Mouse (Mus musculus): ENCODE data around the gene App. TPM values are rescaled to one million over a fixed set of nuclear protein-coding genes. Genes with fewer than 3 reads are reported as not detected.

App gene
- polyA plus RNA-seq, 1 experiment from 2014 or later, result 44.5 TPM

DNA sequence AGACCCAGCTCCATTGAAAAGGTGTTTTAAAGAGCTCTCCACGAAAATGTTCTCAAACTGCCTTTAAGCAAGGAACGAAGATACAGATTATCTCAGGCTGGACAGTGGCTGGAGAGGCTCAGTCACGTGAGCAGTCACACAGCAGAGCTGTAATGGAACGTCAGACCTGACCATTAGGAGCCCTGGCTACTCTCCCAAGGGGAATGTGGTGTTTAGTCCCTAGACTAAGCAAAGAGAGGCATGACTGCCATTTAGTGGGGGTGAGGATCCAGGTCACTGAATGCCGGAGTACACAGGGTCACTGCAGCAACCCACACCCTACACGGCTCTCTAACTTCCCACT is 199.4 kb downstream of the App start:
- H3K9me3 ChIP-seq (ENCODE audit: control insufficient read depth, low read length), result no peaks in the 10 kb centered on the region
- H3K9ac ChIP-seq (ENCODE audit: low read depth, low read length), result no peak overlapping the region
- H3K36me3 ChIP-seq (ENCODE audit: control insufficient read depth, insufficient read depth, low read length), result no peaks in the 10 kb centered on the region
- no peaks in the 10 kb centered on the region for H3K27me3 ChIP-seq (replicated peaks; ENCODE audit: control insufficient read depth, insufficient read depth, low read length)
- H3K4me3 ChIP-seq (ENCODE audit: low read depth, low read length), result no peak overlapping the region
- no peak overlapping the region for H3K4me2 ChIP-seq
- no peaks in the 10 kb centered on the region; the same call in 1 of the 2 replicates for H3K4me1 ChIP-seq (replicated peaks; ENCODE audit: control insufficient read depth, insufficient read depth, low read length)
- ATAC-seq (replicated peaks; ENCODE audit: low FRiP score), result no peak
- H3K27ac ChIP-seq (ENCODE audit: low read depth, low read length), result no peak overlapping the region
- WGBS, result 79% methylated on average over 6 of the region's 6 CpGs
- no peak for DNase-seq (ENCODE audit: low spot score)

GRCm38 (mm10) chr16:84973446-84974175 is 200.0 kb downstream of the App start:
- H3K4me2 ChIP-seq, result no peak overlapping the region
- ATAC-seq (replicated peaks; ENCODE audit: low FRiP score) (no peak), DNase-seq (ENCODE audit: low spot score) (no peak)
- WGBS, result 89% methylated on average over 15 of the region's 15 CpGs
- H3K4me3 ChIP-seq (ENCODE audit: low read depth, low read length), result no peak overlapping the region
- no peak overlapping the region for H3K9ac ChIP-seq (ENCODE audit: low read depth, low read length)
- no peaks in the 10 kb centered on the region for H3K9me3 ChIP-seq (ENCODE audit: control insufficient read depth, low read length)
- H3K27ac ChIP-seq (ENCODE audit: low read depth, low read length), result no peak overlapping the region
- no peaks in the 10 kb centered on the region for H3K36me3 ChIP-seq (ENCODE audit: control insufficient read depth, insufficient read depth, low read length)
- H3K27me3 ChIP-seq (replicated peaks; ENCODE audit: control insufficient read depth, insufficient read depth, low read length), result no peaks in the 10 kb centered on the region
- no peaks in the 10 kb centered on the region; the same call in 1 of the 2 replicates for H3K4me1 ChIP-seq (replicated peaks; ENCODE audit: control insufficient read depth, insufficient read depth, low read length)

- no peak overlapping the region for H3K4me3 ChIP-seq (ENCODE audit: low read depth, low read length)
- H3K9ac ChIP-seq (ENCODE audit: low read depth, low read length), result no peak overlapping the region
- no peak for DNase-seq (ENCODE audit: low spot score)
- no peaks in the 10 kb centered on the region for H3K9me3 ChIP-seq (ENCODE audit: control insufficient read depth, low read length)
- no peaks in the 10 kb centered on the region; the same call in 1 of the 2 replicates for H3K4me1 ChIP-seq (replicated peaks; ENCODE audit: control insufficient read depth, insufficient read depth, low read length)
- no peak overlapping the region for H3K4me2 ChIP-seq
- ATAC-seq (replicated peaks; ENCODE audit: low FRiP score), result no peak
- no peaks in the 10 kb centered on the region for H3K27me3 ChIP-seq (replicated peaks; ENCODE audit: control insufficient read depth, insufficient read depth, low read length)
- H3K27ac ChIP-seq (ENCODE audit: low read depth, low read length), result no peak overlapping the region
- 62% methylated on average over 16 of the region's 16 CpGs for WGBS
- H3K36me3 ChIP-seq (ENCODE audit: control insufficient read depth, insufficient read depth, low read length), result no peaks in the 10 kb centered on the region
Observed at GRCm38 (mm10) chr16:84971535-84972330, 201.8 kb downstream of the App start.

- H3K4me3 ChIP-seq (ENCODE audit: low read depth, low read length), result no peak overlapping the region
- H3K9me3 ChIP-seq (ENCODE audit: control insufficient read depth, low read length), result no peaks in the 10 kb centered on the region
- DNase-seq (ENCODE audit: low spot score), result no peak
- H3K27ac ChIP-seq (ENCODE audit: low read depth, low read length), result no peak overlapping the region
- H3K9ac ChIP-seq (ENCODE audit: low read depth, low read length), result no peak overlapping the region
- WGBS, result 86% methylated on average over 7 of the region's 7 CpGs
- no peaks in the 10 kb centered on the region; the same call in 1 of the 2 replicates for H3K4me1 ChIP-seq (replicated peaks; ENCODE audit: control insufficient read depth, insufficient read depth, low read length)
- no peak for ATAC-seq (replicated peaks; ENCODE audit: low FRiP score)
- no peaks in the 10 kb centered on the region for H3K27me3 ChIP-seq (replicated peaks; ENCODE audit: control insufficient read depth, insufficient read depth, low read length)
- no peak overlapping the region for H3K4me2 ChIP-seq
- no peaks in the 10 kb centered on the region for H3K36me3 ChIP-seq (ENCODE audit: control insufficient read depth, insufficient read depth, low read length)
Observed at GRCm38 (mm10) chr16:84969026-84969425, 204.5 kb downstream of the App start.

GRCm38 (mm10) chr16:84966983-84967382 is 206.6 kb downstream of the App start:
- H3K4me1 ChIP-seq (replicated peaks; ENCODE audit: control insufficient read depth, insufficient read depth, low read length), result no peaks in the 10 kb centered on the region; the same call in 1 of the 2 replicates
- no peak overlapping the region for H3K4me2 ChIP-seq
- H3K9me3 ChIP-seq (ENCODE audit: control insufficient read depth, low read length), result no peaks in the 10 kb centered on the region
- no peaks in the 10 kb centered on the region for H3K36me3 ChIP-seq (ENCODE audit: control insufficient read depth, insufficient read depth, low read length)
- ATAC-seq (replicated peaks; ENCODE audit: low FRiP score) (no peak), DNase-seq (ENCODE audit: low spot score) (no peak)
- no peaks in the 10 kb centered on the region for H3K27me3 ChIP-seq (replicated peaks; ENCODE audit: control insufficient read depth, insufficient read depth, low read length)
- WGBS, result 52% methylated on average over 4 of the region's 4 CpGs
- no peak overlapping the region for H3K9ac ChIP-seq (ENCODE audit: low read depth, low read length)
- H3K27ac ChIP-seq (ENCODE audit: low read depth, low read length), result no peak overlapping the region
- H3K4me3 ChIP-seq (ENCODE audit: low read depth, low read length), result no peak overlapping the region

- no peaks in the 10 kb centered on the region; the same call in 1 of the 2 replicates for H3K4me1 ChIP-seq (replicated peaks; ENCODE audit: control insufficient read depth, insufficient read depth, low read length)
- WGBS, result 86% methylated on average over 13 of the region's 13 CpGs
- H3K27ac ChIP-seq (ENCODE audit: low read depth, low read length), result no peak overlapping the region
- no peak overlapping the region for H3K4me3 ChIP-seq (ENCODE audit: low read depth, low read length)
- ATAC-seq (replicated peaks; ENCODE audit: low FRiP score) (no peak), DNase-seq (ENCODE audit: low spot score) (no peak)
- H3K36me3 ChIP-seq (ENCODE audit: control insufficient read depth, insufficient read depth, low read length), result no peaks in the 10 kb centered on the region
- no peak overlapping the region for H3K9ac ChIP-seq (ENCODE audit: low read depth, low read length)
- H3K27me3 ChIP-seq (replicated peaks; ENCODE audit: control insufficient read depth, insufficient read depth, low read length), result no peaks in the 10 kb centered on the region
- no peak overlapping the region for H3K4me2 ChIP-seq
- H3K9me3 ChIP-seq (ENCODE audit: control insufficient read depth, low read length), result no peaks in the 10 kb centered on the region
Observed at GRCm38 (mm10) chr16:84966096-84966495, 207.5 kb downstream of the App start.

DNA sequence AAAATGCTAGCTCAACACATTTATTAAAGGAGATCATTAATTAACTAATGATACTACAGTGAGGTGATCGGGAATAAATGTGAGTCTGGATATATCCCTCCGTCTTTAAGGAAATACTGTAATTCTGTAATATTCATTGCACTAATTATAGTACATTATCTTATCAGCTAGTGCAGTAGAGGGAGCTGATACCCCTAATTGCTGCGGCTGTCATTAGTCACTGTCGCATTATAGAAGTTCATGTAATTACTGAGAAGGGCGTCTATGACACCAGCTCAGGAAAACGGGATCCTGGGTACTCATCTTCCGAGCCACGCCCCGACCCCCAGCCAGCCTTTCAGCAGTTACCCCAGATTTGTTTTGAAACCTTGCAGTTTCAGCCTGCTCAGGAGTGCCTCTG is 209.6 kb downstream of the App start:
- H3K4me2 ChIP-seq, result no peak overlapping the region
- H3K4me3 ChIP-seq (ENCODE audit: low read depth, low read length), result no peak overlapping the region
- H3K9me3 ChIP-seq (ENCODE audit: control insufficient read depth, low read length), result no peaks in the 10 kb centered on the region
- H3K4me1 ChIP-seq (replicated peaks; ENCODE audit: control insufficient read depth, insufficient read depth, low read length), result no peaks in the 10 kb centered on the region
- no peak overlapping the region for H3K9ac ChIP-seq (ENCODE audit: low read depth, low read length)
- ATAC-seq (replicated peaks; ENCODE audit: low FRiP score) (no peak), DNase-seq (ENCODE audit: low spot score) (no peak)
- WGBS, result 82% methylated on average over 9 of the region's 9 CpGs
- H3K27me3 ChIP-seq (replicated peaks; ENCODE audit: control insufficient read depth, insufficient read depth, low read length), result no peaks in the 10 kb centered on the region
- no peaks in the 10 kb centered on the region; the same call in 1 of the 2 replicates for H3K36me3 ChIP-seq (ENCODE audit: control insufficient read depth, insufficient read depth, low read length)
- H3K27ac ChIP-seq (ENCODE audit: low read depth, low read length), result no peak overlapping the region

- 78% methylated on average over 12 of the region's 12 CpGs for WGBS
- no peaks in the 10 kb centered on the region; the same call in 1 of the 2 replicates for H3K36me3 ChIP-seq (ENCODE audit: control insufficient read depth, insufficient read depth, low read length)
Observed at GRCm38 (mm10) chr16:84963527-84963926, 210.0 kb downstream of the App start.

More at GRCm38 (mm10) chr16:84963527-84963926, 210.0 kb downstream of the App start:
- Histone ChIP-seq H3K4me3 (ENCODE audit: low read depth, low read length) (no peak overlapping the region), H3K9ac (ENCODE audit: low read depth, low read length) (no peak overlapping the region), H3K27me3 (replicated peaks; ENCODE audit: control insufficient read depth, insufficient read depth, low read length) (no peaks in the 10 kb centered on the region), H3K4me1 (replicated peaks; ENCODE audit: control insufficient read depth, insufficient read depth, low read length) (no peaks in the 10 kb centered on the region), H3K9me3 (ENCODE audit: control insufficient read depth, low read length) (no peaks in the 10 kb centered on the region), H3K4me2 (no peak overlapping the region), H3K27ac (ENCODE audit: low read depth, low read length) (no peak overlapping the region)
- ATAC-seq (replicated peaks; ENCODE audit: low FRiP score) (no peak), DNase-seq (ENCODE audit: low spot score) (no peak)
